7 mouse cellular contexts compared by ENCODE assay signal in the genomic region with DNA sequence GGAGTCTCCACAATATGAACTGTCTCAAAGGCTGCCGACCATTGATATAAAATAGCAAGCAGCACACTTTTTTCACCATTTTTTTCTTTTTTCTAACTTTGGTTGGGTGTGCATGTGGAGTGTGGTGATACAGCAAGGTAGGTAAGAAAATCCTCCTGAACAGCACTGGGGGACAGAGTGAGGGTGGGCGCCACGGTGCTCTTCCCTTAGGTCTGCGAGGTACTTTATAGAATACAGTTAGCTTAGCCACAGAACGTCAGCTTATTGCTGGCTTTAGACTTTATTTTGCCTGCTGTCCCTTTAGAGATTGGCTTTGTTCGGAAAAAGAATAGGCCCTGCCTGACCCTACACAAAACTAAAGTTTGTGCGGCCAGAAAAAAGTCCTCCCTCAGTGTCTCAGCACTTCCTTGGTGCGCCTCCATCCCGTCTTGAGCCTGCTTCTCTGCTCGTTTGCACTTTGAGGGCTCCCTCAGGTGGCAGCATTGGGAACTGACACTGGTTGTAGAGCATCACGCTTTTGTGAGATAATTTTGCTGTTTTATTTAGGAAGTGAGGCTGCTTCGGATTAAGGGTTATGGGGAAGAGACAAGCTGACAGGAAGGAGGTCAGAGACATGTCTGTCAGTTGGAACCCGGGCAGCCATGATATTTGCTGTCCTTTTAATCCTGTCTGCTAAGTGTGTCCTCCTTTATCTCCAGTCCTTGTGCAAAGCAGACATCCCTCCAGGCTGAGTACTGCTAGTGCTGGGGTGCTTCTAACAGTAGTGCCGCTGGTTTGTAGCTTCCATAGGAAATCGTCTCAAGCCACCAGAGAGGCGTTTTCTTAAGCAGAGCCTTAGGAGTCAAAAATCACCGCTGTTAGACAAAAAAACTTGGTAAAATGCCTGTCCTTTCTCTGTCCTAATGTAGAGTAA. TPM values are rescaled to one million over a fixed set of nuclear protein-coding genes. Genes with fewer than 3 reads are reported as not detected.
DNase-seq lines count a peak whose midpoint lies in the region; ATAC-seq and TF ChIP-seq lines count a peak whose summit lies in the region.

No protein-coding gene starts in this region.

- DNase-seq in R1 (ENCODE audit: low read depth, low spot score), result peak; percentile 78
- DNase-seq in cerebellum, adult 18-20 months, result peak; percentile 56 to 59
- peak; percentile 91 for DNase-seq in forebrain, postnatal 0 days
- peak; percentile 91 for DNase-seq in hindbrain, embryonic 14.5 days (ENCODE audit: low spot score)
- DNase-seq in left cerebral cortex, adult 8-10 months (ENCODE audit: low spot score in 2 of 2), result peak; percentile 18 to 79
- DNase-seq in midbrain, embryonic 11.5 days (ENCODE audit: low spot score, missing footprints), result peak; percentile 97
- peak; percentile 95 for DNase-seq in right cerebral cortex, postnatal 4 days

- no peaks in the 10 kb centered on the region for H3K9me3 ChIP-seq in forebrain, postnatal 0 days (ENCODE audit: low read length)
- H3K9me3 ChIP-seq in hindbrain, embryonic 14.5 days (ENCODE audit: control insufficient read depth, low read length), result no peaks in the 10 kb centered on the region
- no peaks in the 10 kb centered on the region for H3K9me3 ChIP-seq in midbrain, embryonic 11.5 days (ENCODE audit: control insufficient read depth, low read length)

- H3K4me2 ChIP-seq in forebrain, postnatal 0 days (ENCODE audit: low read depth), result no peak overlapping the region
- no peak overlapping the region for H3K4me2 ChIP-seq in hindbrain, embryonic 14.5 days (replicated peaks)
- H3K4me2 ChIP-seq in midbrain, embryonic 11.5 days, result no peak overlapping the region

- no peak overlapping the region for H3K9ac ChIP-seq in forebrain, postnatal 0 days
- H3K9ac ChIP-seq in hindbrain, embryonic 14.5 days, result no peak overlapping the region
- no peak overlapping the region for H3K9ac ChIP-seq in midbrain, embryonic 11.5 days (ENCODE audit: low read length)

- WGBS in forebrain, postnatal 0 days, result 38% methylated on average over 17 of the region's 17 CpGs
- 44% methylated on average over 17 of the region's 17 CpGs for WGBS in hindbrain, embryonic 14.5 days
- WGBS in midbrain, embryonic 11.5 days, result 41% methylated on average over 17 of the region's 17 CpGs

- H3K36me3 ChIP-seq in forebrain, postnatal 0 days (ENCODE audit: insufficient read depth), result peaks cover 3% of the 10 kb centered on the region; the same call in 1 of the 2 replicates
- H3K36me3 ChIP-seq in hindbrain, embryonic 14.5 days (replicated peaks; ENCODE audit: control insufficient read depth, insufficient read depth), result 0 out of 2 replicates have a peak, but pooled peaks cover 6% of the 10 kb centered on the region
- H3K36me3 ChIP-seq in midbrain, embryonic 11.5 days (ENCODE audit: control insufficient read depth, insufficient read depth, low read length), result no peaks in the 10 kb centered on the region

- H3K27me3 ChIP-seq in forebrain, postnatal 0 days (ENCODE audit: insufficient read depth, low read length), result no peaks in the 10 kb centered on the region
- H3K27me3 ChIP-seq in hindbrain, embryonic 14.5 days (ENCODE audit: control insufficient read depth, insufficient read depth, low read length), result no peaks in the 10 kb centered on the region
- H3K27me3 ChIP-seq in midbrain, embryonic 11.5 days (ENCODE audit: control insufficient read depth, insufficient read depth, low read length), result no peaks in the 10 kb centered on the region

- TF ChIP-seq CTCF in forebrain, postnatal 0 days (IDR thresholded peaks at IDR 0.05; ENCODE audit: low read depth), result peak; percentile 98

- H3K27ac ChIP-seq in forebrain, postnatal 0 days (ENCODE audit: low read depth, low read length), result no peak overlapping the region
- H3K27ac ChIP-seq in hindbrain, embryonic 14.5 days, result no peak overlapping the region
- no peak overlapping the region for H3K27ac ChIP-seq in midbrain, embryonic 11.5 days (ENCODE audit: low read depth, low read length)

- ATAC-seq in forebrain, postnatal 0 days, result peak; percentile 92
- ATAC-seq in hindbrain, embryonic 14.5 days (ENCODE audit: low FRiP score), result no peak; the same call in 1 of the 2 replicates
- ATAC-seq in midbrain, embryonic 11.5 days (ENCODE audit: low FRiP score), result peak; percentile 65; the same call in 1 of the 2 replicates

- H3K4me1 ChIP-seq in forebrain, postnatal 0 days (ENCODE audit: insufficient read depth), result no peaks in the 10 kb centered on the region
- no peaks in the 10 kb centered on the region for H3K4me1 ChIP-seq in hindbrain, embryonic 14.5 days (replicated peaks; ENCODE audit: control insufficient read depth, insufficient read depth, low read length)
- no peaks in the 10 kb centered on the region for H3K4me1 ChIP-seq in midbrain, embryonic 11.5 days (ENCODE audit: control insufficient read depth, insufficient read depth, low read length)

- no peak overlapping the region for H3K4me3 ChIP-seq in forebrain, postnatal 0 days (ENCODE audit: low read depth, low read length)
- H3K4me3 ChIP-seq in hindbrain, embryonic 14.5 days (replicated peaks; ENCODE audit: low read length), result no peak overlapping the region
- H3K4me3 ChIP-seq in midbrain, embryonic 11.5 days (ENCODE audit: low read depth, low read length), result no peak overlapping the region

RNA-seq across cellular contexts. Expression of gene Rtn4ip1, which starts 17.3 kb away (rescaled TPM):
- 4.7 and 5.8 TPM in 2 replicates for total RNA-seq in forebrain, postnatal 0 days (2014; rRNA removed)
- polyA plus RNA-seq in forebrain, postnatal 0 days (2015; fragmentation: Nextera tagmentation; extraction: Ambion mirVana), result 8.5 and 10.6 TPM in 2 replicates
- 16.5 and 16.8 TPM in 2 replicates for polyA plus RNA-seq in hindbrain, embryonic 14.5 days (2014; fragmentation: Nextera tagmentation; extraction: Ambion mirVana)
- 10 to 100 TPM; 13.4 to 15.6 (median 14.8) TPM for total RNA-seq in left cerebral cortex, adult 8-10 months (2022)
- 18.8 and 20.1 TPM in 2 replicates for polyA plus RNA-seq in midbrain, embryonic 11.5 days (2014; fragmentation: Nextera tagmentation; extraction: Ambion mirVana)

RNA-seq across cellular contexts. Expression of gene Qrsl1, which starts 17.4 kb away (rescaled TPM):
- 14.7 and 17.6 TPM in 2 replicates for total RNA-seq in forebrain, postnatal 0 days (2014; rRNA removed)
- polyA plus RNA-seq in forebrain, postnatal 0 days (2015; fragmentation: Nextera tagmentation; extraction: Ambion mirVana), result 15.8 and 18.8 TPM in 2 replicates
- polyA plus RNA-seq in hindbrain, embryonic 14.5 days (2014; fragmentation: Nextera tagmentation; extraction: Ambion mirVana), result 22.3 and 24.7 TPM in 2 replicates
- 10 to 100 TPM; 11.4 to 14.0 (median 12.3) TPM for total RNA-seq in left cerebral cortex, adult 8-10 months (2022)
- polyA plus RNA-seq in midbrain, embryonic 11.5 days (2014; fragmentation: Nextera tagmentation; extraction: Ambion mirVana), result 26.0 and 30.0 TPM in 2 replicates
